Mouse (Mus musculus) liver, embryonic 15.5 days (tissue): ENCODE measurements at regions not wholly inside any gene's neighbourhood (a gene's known extent, or its start where the extent isn't known, plus 50 kb on each side); places are given as distances from the start of the nearest gene placed in this dataset.

ENCODE experiments used
- ATAC-seq: fragments of 200-750 bp; cut with Nextera tagmentation; 2 replicates; pipeline ENCODE4 v1.8.0; 2017; ENCODE audit warnings: moderate number of reproducible peaks, mild to moderate bottlenecking, moderate library complexity; ENCODE audit not compliant: insufficient read depth
- H3K27ac ChIP-seq: fragments of 300-500 bp; sonication (generic); replicated peaks from 2 replicates; pipeline ENCODE4 v1.5.1; 2015; ENCODE audit warnings: mild to moderate bottlenecking, inconsistent platforms
- H3K27me3 ChIP-seq: fragments of 300-500 bp; sonication (generic); 2 replicates; pipeline ENCODE4 v1.6.1; 2015; ENCODE audit warnings: mild to moderate bottlenecking, inconsistent platforms
- H3K36me3 ChIP-seq: fragments of 300-500 bp; sonication (generic); replicated peaks from 2 replicates; pipeline ENCODE4 v1.6.1; 2015; ENCODE audit warnings: moderate library complexity, mild to moderate bottlenecking, inconsistent platforms
- H3K4me1 ChIP-seq: fragments of 300-500 bp; sonication (generic); replicated peaks from 2 replicates; pipeline ENCODE4 v1.6.1; 2015; ENCODE audit warnings: inconsistent platforms
- H3K4me2 ChIP-seq: fragments of 300-500 bp; sonication (generic); 2 replicates; pipeline ENCODE4 v1.6.1; 2015; ENCODE audit warnings: moderate library complexity, mild to moderate bottlenecking, inconsistent platforms
- H3K4me3 ChIP-seq: fragments of 300-500 bp; sonication (generic); replicated peaks from 2 replicates; pipeline ENCODE4 v1.5.1; 2015; ENCODE audit warnings: mild to moderate bottlenecking, inconsistent platforms
- H3K9ac ChIP-seq: fragments of 300-500 bp; sonication (generic); 2 replicates; pipeline ENCODE4 v1.6.1; 2015; ENCODE audit warnings: moderate library complexity, mild to moderate bottlenecking, inconsistent platforms
- H3K9me3 ChIP-seq: fragments of 300-500 bp; sonication (generic); replicated peaks from 2 replicates; pipeline ENCODE4 v1.6.1; 2016; ENCODE audit warnings: inconsistent platforms
- WGBS: fragments of 180-500 bp; shearing (Covaris S2); methylation state at CpG from one replicate; pipeline ENCODE4 v1.1.7; 2015; ENCODE audit warnings: mixed read lengths; ENCODE audit not compliant: insufficient replicate concordance; 5-methylcytosine and 5-hydroxymethylcytosine counted together

GRCm38 (mm10) chr12:78074290-78074802, 119.7 kb upstream of the Gm6657 start:
- Histone ChIP-seq H3K4me2 (no peak overlapping the region), H3K27me3 (no peaks in the 10 kb centered on the region), H3K9me3 (no peaks in the 10 kb centered on the region), H3K4me1 (no peaks in the 10 kb centered on the region), H3K9ac (no peak overlapping the region), H3K4me3 (no peak overlapping the region), H3K27ac (no peak overlapping the region), H3K36me3 (no peaks in the 10 kb centered on the region)
- WGBS = 73% methylated on average over 8 of the region's 8 CpGs
- ATAC-seq = no peak

- no peak overlapping the region for H3K9ac ChIP-seq
- no peak for ATAC-seq
- WGBS = 57% methylated on average over 5 of the region's 5 CpGs
- H3K9me3 ChIP-seq = no peaks in the 10 kb centered on the region
- no peak overlapping the region for H3K4me3 ChIP-seq
- H3K4me2 ChIP-seq = no peak overlapping the region
- H3K27me3 ChIP-seq = no peaks in the 10 kb centered on the region
- no peaks in the 10 kb centered on the region for H3K36me3 ChIP-seq
- H3K27ac ChIP-seq = no peak overlapping the region
- no peaks in the 10 kb centered on the region for H3K4me1 ChIP-seq
These were observed 116.8 kb upstream of the Gm6657 start for GRCm38 (mm10) chr12:78077285-78077684.

GRCm38 (mm10) chr12:78082163-78082562, 111.9 kb upstream of the Gm6657 start:
- no peaks in the 10 kb centered on the region for H3K27me3 ChIP-seq
- 50% methylated on average over 1 of the region's 1 CpGs for WGBS
- no peaks in the 10 kb centered on the region for H3K36me3 ChIP-seq
- H3K27ac ChIP-seq = no peak overlapping the region
- no peak overlapping the region for H3K4me2 ChIP-seq
- H3K9me3 ChIP-seq = no peaks in the 10 kb centered on the region
- no peak overlapping the region for H3K9ac ChIP-seq
- no peak for ATAC-seq
- no peak overlapping the region for H3K4me3 ChIP-seq
- H3K4me1 ChIP-seq = no peaks in the 10 kb centered on the region

GRCm38 (mm10) chr12:78086016-78086415, 108.0 kb upstream of the Gm6657 start:
- WGBS = 65% methylated on average over 5 of the region's 5 CpGs
- no peak for ATAC-seq
- Histone ChIP-seq H3K4me3 (no peak overlapping the region), H3K4me2 (no peak overlapping the region), H3K36me3 (no peaks in the 10 kb centered on the region), H3K4me1 (no peaks in the 10 kb centered on the region), H3K9me3 (no peaks in the 10 kb centered on the region), H3K27me3 (peaks cover 4% of the 10 kb centered on the region; the same call in 1 of the 2 replicates), H3K9ac (no peak overlapping the region), H3K27ac (no peak overlapping the region)

GRCm38 (mm10) chr12:78087921-78088320, 106.1 kb upstream of the Gm6657 start:
- WGBS = 3% methylated on average over 1 of the region's 1 CpGs
- Histone ChIP-seq H3K27me3 (peaks cover 4% of the 10 kb centered on the region; the same call in 1 of the 2 replicates), H3K27ac (no peak overlapping the region), H3K9me3 (no peaks in the 10 kb centered on the region), H3K4me3 (no peak overlapping the region), H3K4me2 (no peak overlapping the region), H3K4me1 (no peaks in the 10 kb centered on the region), H3K36me3 (no peaks in the 10 kb centered on the region), H3K9ac (no peak overlapping the region)
- ATAC-seq = no peak

- ATAC-seq = no peak
- Histone ChIP-seq H3K27ac (no peak overlapping the region), H3K4me1 (no peaks in the 10 kb centered on the region), H3K9ac (no peak overlapping the region), H3K36me3 (no peaks in the 10 kb centered on the region), H3K4me3 (no peak overlapping the region), H3K27me3 (peaks cover 3% of the 10 kb centered on the region; the same call in 1 of the 2 replicates), H3K9me3 (no peaks in the 10 kb centered on the region), H3K4me2 (no peak overlapping the region)
- WGBS = 58% methylated on average over 4 of the region's 4 CpGs
These were observed 99.6 kb upstream of the Gm6657 start for GRCm38 (mm10) chr12:78094471-78094870.

- Histone ChIP-seq H3K4me2 (no peak overlapping the region), H3K4me3 (no peak overlapping the region), H3K9me3 (no peaks in the 10 kb centered on the region), H3K9ac (no peak overlapping the region), H3K4me1 (no peaks in the 10 kb centered on the region), H3K27me3 (no peaks in the 10 kb centered on the region), H3K27ac (no peak overlapping the region), H3K36me3 (no peaks in the 10 kb centered on the region)
- 49% methylated on average over 2 of the region's 2 CpGs for WGBS
- no peak for ATAC-seq
These were observed 98.7 kb upstream of the Gm6657 start for GRCm38 (mm10) chr12:78095352-78095751.

GRCm38 (mm10) chr12:78095916-78096315, 98.1 kb upstream of the Gm6657 start:
- no peaks in the 10 kb centered on the region for H3K9me3 ChIP-seq
- H3K4me2 ChIP-seq = no peak overlapping the region
- no peak overlapping the region for H3K9ac ChIP-seq
- H3K4me1 ChIP-seq = no peaks in the 10 kb centered on the region
- H3K36me3 ChIP-seq = no peaks in the 10 kb centered on the region
- WGBS = 58% methylated on average over 2 of the region's 2 CpGs
- no peaks in the 10 kb centered on the region for H3K27me3 ChIP-seq
- no peak overlapping the region for H3K27ac ChIP-seq
- no peak overlapping the region for H3K4me3 ChIP-seq
- no peak for ATAC-seq

GRCm38 (mm10) chr12:78097119-78097518, 96.9 kb upstream of the Gm6657 start:
- no peak for ATAC-seq
- no peaks in the 10 kb centered on the region for H3K27me3 ChIP-seq
- no peak overlapping the region for H3K27ac ChIP-seq
- H3K9me3 ChIP-seq = no peaks in the 10 kb centered on the region
- H3K4me3 ChIP-seq = no peak overlapping the region
- no peaks in the 10 kb centered on the region for H3K4me1 ChIP-seq
- no peak overlapping the region for H3K4me2 ChIP-seq
- WGBS = 39% methylated on average over 1 of the region's 1 CpGs
- no peak overlapping the region for H3K9ac ChIP-seq
- H3K36me3 ChIP-seq = no peaks in the 10 kb centered on the region

GRCm38 (mm10) chr12:78097692-78098091, 96.3 kb upstream of the Gm6657 start:
- Histone ChIP-seq H3K9ac (no peak overlapping the region), H3K4me1 (no peaks in the 10 kb centered on the region), H3K36me3 (no peaks in the 10 kb centered on the region), H3K4me3 (no peak overlapping the region), H3K9me3 (no peaks in the 10 kb centered on the region), H3K27ac (no peak overlapping the region), H3K27me3 (no peaks in the 10 kb centered on the region), H3K4me2 (no peak overlapping the region)
- whole genome bisulfite sequencing = 56% methylated on average over 2 of the region's 2 CpGs
- no peak for ATAC-seq

GRCm38 (mm10) chr12:78098765-78099194, 95.3 kb upstream of the Gm6657 start:
- Histone ChIP-seq H3K4me3 (no peak overlapping the region), H3K27me3 (no peaks in the 10 kb centered on the region), H3K4me1 (no peaks in the 10 kb centered on the region), H3K36me3 (no peaks in the 10 kb centered on the region), H3K9ac (no peak overlapping the region), H3K27ac (no peak overlapping the region), H3K4me2 (no peak overlapping the region), H3K9me3 (no peaks in the 10 kb centered on the region)
- no peak for ATAC-seq
- WGBS = 28% methylated on average over 9 of the region's 9 CpGs

GRCm38 (mm10) chr12:78099761-78100160, 94.3 kb upstream of the Gm6657 start:
- Histone ChIP-seq H3K4me3 (no peak overlapping the region), H3K4me2 (no peak overlapping the region), H3K4me1 (no peaks in the 10 kb centered on the region), H3K36me3 (no peaks in the 10 kb centered on the region), H3K9ac (no peak overlapping the region), H3K9me3 (no peaks in the 10 kb centered on the region), H3K27ac (no peak overlapping the region), H3K27me3 (no peaks in the 10 kb centered on the region)
- WGBS = 59% methylated on average over 4 of the region's 4 CpGs
- ATAC-seq = no peak
